Mouse (Mus musculus) ES-E14 (cell line): ENCODE results near the gene Gnb3.

Experiments
- ZC3H11A ChIP-seq: IDR thresholded peaks from 2 replicates; pipeline ENCODE4 v1.6.1; 2012; ENCODE audit warnings: low read depth, mild to moderate bottlenecking, inconsistent platforms, low read length, borderline replicate concordance
- ZNF384 ChIP-seq: IDR thresholded peaks from 2 replicates; pipeline ENCODE4 v1.6.1; 2012; ENCODE audit warnings: low read depth, low read length, inconsistent platforms

GRCm38 (mm10) chr6:124813496-124813895 lies 26.6 kb downstream of the Gnb3 start:
- TF ChIP-seq ZNF384 (no peak), ZC3H11A (no peak)
